Mouse (Mus musculus) right cerebral cortex, postnatal 10 days (tissue): ENCODE measurements around the gene Bdkrb2.

Experiments
- DNase-seq, 2 experiments: peaks; one replicate each; pipeline ENCODE4 v3.0.0; 2021; ENCODE audit warnings: low spot score in 2 of 2

The Bdkrb2 gene

DNA sequence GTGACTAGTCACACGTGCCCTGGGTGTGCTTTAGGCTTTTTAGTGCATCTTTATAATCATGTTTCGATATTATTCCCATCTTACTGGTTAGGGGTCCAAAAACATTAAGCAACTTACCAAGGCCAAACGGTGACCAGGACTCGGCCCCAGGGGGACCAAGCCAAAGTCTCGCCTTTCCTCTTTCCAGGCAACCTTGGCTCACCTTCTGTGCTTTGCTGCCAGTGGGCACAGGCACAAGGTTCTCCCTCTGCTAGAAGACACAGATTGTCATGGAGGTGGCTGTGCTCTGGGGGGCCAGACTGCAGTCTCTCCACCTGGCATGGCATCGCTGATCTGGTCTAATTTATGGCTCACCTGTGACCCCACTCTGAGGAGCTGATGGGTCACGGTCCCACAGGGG, 27.8 kb downstream of the Bdkrb2 start:
- DNase-seq: no peak

- no peak for DNase-seq
Observed at GRCm38 (mm10) chr12:105592361-105592761, 29.3 kb downstream of the Bdkrb2 start.

DNA sequence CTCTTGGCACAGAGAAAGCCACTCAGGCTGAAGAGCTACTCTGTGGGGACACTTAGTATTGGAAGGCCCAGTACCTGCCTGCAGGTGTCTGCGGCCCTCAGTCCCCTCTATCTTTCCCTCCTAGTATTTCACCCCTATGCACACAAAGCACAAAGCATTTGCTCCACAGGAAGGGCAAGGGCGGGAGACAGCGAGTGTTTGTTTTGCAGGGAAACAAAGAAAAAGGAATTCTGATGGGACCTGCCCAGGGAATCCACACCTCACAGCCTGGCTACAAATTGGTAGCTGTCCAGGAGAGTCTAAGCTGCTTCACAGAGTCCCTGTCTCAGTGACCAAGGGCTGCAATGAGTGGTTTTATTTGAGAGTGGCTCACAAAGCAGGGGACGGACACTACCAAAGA, 30.4 kb downstream of the Bdkrb2 start:
- DNase-seq: no peak

- DNase-seq: no peak
Observed at GRCm38 (mm10) chr12:105597135-105597534, 34.1 kb downstream of the Bdkrb2 start.

DNA sequence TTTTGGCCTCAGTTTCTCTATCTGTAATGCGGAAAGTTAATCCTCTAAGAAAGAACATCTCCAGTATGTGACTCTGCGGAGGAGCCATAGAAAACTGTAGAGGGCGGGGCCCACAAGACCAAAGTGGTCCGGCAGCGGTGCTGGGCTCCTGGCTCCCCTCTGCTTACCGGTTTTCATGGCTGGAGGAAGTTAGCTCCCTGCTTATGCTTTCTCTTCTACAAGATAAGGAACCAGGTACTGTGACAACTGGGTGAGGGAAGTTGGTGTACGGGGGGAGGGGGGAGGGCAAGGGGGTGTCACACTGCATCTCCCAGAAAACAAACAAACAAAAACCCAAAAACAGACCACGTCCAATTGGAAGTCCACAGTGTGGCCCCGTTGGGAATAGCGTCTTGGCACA, 35.5 kb downstream of the Bdkrb2 start:
- DNase-seq: no peak

DNA sequence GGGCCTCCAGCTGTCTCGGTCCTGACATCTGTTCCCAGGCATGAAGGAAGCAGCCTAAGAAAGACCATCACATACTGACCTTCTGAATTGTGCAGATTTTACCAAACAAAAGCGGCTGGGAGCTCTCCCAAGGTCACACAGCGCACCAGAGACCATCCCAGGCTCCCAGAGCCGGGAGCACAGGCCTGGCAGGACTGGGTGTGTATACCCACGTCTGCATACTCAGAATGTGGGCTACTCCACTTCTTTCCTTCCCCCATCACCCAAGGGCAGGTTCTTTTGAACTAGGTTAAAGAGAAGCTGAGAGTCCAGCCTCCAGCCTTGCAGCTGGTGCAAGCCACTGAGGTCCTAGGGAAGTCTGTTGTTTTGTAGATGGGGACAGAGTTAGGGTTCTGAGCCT, 36.1 kb downstream of the Bdkrb2 start:
- DNase-seq: no peak

- no peak for DNase-seq
Observed at GRCm38 (mm10) chr12:105601586-105601985, 38.6 kb downstream of the Bdkrb2 start.

- DNase-seq: no peak
Observed at GRCm38 (mm10) chr12:105602581-105603210, 39.7 kb downstream of the Bdkrb2 start, which contains the start of gene Bdkrb1. Bdkrb1 (plus strand) TSS chr12:105603085.

DNA sequence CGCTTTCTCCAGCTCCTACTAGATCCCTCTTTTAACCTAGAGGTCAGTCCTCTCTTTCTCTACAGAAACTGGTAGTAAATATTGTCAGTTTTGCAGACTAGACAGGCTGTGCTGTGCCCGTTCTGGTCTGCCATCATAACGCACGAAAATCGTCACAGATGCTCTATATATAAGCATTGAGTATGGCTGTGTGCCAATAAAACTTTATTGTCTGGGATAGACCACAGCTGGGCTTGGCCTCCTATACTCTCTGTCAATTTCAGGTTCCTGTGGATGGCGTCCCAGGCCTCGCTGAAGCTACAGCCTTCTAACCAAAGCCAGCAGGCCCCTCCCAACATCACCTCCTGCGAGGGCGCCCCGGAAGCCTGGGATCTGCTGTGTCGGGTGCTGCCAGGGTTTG, 40.9 kb downstream of the Bdkrb2 start:
- DNase-seq: no peak

- DNase-seq: no peak
Observed at GRCm38 (mm10) chr12:105605212-105605611, 42.2 kb downstream of the Bdkrb2 start.

DNA sequence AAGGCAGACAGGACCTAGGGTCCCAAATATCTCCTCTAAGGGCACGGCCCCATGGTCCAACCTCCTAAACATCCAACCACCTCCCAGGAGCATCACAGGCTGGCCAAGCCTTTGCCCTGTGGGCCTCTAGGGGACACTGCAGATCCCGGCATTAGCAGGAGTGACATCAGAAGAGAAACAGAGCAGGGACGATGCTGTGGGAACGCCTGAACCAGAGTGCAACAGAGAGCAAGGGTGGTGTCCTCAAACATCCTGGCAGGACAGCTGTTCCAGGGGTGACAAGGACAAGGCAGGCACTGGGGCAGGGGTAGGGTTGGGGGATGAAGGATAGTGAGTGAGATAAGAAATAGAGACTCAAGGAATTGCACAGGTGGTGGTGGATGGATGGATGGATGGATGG, 43.9 kb downstream of the Bdkrb2 start:
- no peak for DNase-seq

DNA sequence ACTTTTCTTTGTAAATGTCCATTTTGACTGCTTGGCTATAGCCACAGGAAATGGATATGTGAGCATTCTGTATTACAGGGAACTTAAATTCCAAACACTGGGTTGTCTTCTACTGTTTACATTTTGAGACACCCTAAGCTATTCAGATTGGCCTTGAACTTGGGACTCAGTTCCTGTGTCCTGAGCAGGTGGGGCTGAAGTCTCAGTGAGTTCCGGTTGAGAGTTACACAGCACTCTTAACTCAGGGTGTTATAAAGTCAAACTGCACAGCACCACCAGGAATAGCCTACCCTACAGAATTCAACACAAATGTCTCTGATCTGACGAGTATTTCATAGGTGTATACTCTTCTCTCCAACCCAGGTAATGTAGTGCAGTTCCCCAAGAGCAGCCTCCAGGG, 48.0 kb downstream of the Bdkrb2 start:
- DNase-seq: no peak

DNA sequence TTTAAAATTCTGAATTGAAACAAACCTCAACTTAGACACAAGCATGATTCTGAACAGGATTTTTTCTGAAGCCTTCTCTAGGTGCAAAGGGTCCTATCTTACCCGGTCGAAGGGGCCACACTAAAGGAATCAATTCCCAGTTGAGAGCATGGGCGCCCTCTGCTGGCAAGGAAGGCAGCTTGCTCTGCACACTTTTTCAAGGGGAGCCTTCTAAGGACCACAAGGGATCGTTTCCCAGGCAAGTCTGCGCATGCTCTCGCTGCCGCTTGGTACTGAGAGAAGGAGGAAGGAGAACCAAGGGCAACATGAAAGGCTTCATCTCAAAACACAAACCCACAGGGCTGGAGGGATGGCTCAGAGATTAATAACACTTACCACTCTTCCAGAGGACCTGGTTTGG, 48.7 kb downstream of the Bdkrb2 start:
- peak; percentile 78 to 86 for DNase-seq

GRCm38 (mm10) chr12:105613559-105613958, 50.5 kb downstream of the Bdkrb2 start:
- no peak for DNase-seq

DNA sequence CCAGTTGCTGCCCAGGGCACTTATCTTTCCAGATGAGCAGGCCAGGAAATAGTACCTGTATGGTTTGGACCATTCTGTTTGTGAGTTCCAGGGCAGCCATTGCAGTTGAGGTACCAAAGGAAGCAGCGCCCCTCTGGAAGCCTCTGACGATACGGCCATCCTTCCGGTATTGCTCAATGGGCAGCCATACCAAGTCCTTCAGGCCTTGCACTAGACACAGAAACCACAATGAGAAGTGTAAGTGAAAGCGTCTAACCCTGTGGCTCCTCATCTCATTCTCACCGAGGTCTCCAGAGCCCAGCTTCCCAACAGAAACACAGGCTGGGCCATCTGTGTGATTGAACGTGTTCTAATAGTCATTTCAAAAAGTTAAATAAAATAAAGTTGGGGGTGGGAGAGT, 59.0 kb downstream of the Bdkrb2 start:
- no peak for DNase-seq

GRCm38 (mm10) chr12:105622981-105623539, 60.0 kb downstream of the Bdkrb2 start:
- DNase-seq: no peak

GRCm38 (mm10) chr12:105625798-105626197, 62.8 kb downstream of the Bdkrb2 start:
- DNase-seq: peak in 1 of 2 experiments; percentile 37

GRCm38 (mm10) chr12:105634374-105635067, 71.5 kb downstream of the Bdkrb2 start:
- no peak for DNase-seq

- no peak for DNase-seq
Observed at GRCm38 (mm10) chr12:105636551-105636950, 73.5 kb downstream of the Bdkrb2 start.

GRCm38 (mm10) chr12:105637554-105637953, 74.5 kb downstream of the Bdkrb2 start:
- no peak for DNase-seq

DNA sequence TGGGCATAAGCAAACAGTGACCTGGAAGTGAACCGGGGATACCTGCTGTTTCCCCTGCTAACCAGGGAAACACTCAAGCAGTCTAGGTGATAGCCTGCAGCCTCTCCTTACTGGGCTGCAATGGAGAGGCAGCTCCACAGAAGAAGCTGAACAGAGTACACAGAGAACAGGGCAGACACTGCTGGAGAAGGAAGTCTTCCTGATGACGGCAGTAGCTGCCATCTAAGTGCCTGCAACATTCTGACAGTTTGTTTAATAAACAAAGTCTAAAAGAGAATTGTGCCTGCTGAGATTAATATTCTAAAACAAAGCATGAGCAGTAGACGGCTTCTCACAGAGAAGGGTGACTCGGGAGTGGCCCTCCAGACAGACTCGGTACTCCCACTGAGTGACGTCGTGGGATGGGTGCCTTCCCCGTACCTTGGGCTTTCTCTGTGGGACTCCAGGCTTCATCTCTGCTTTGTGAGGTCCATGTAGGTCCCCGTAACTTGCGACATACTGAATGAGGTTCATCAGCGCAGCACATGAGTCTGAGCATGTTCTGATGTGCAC, 79.8 kb downstream of the Bdkrb2 start:
- no peak for DNase-seq
